Mouse (Mus musculus) thymus, adult 2 months (tissue): ENCODE results near the gene Cage1.

Experiments used
- CTCF ChIP-seq: fragments of 200-500 bp; IDR thresholded peaks from 2 replicates; pipeline ENCODE4 v1.5.1; 2012; ENCODE audit warnings: mild to moderate bottlenecking, control low read depth, low read length, moderate library complexity, borderline replicate concordance; ENCODE audit not compliant: control insufficient read depth, poor library complexity, insufficient read depth; ENCODE audit errors: extremely low read depth
- POLR2A ChIP-seq: fragments of 200-500 bp; IDR thresholded peaks from 2 replicates; pipeline ENCODE4 v1.6.1; 2012; ENCODE audit warnings: mild to moderate bottlenecking, low read length, control low read depth, moderate library complexity; ENCODE audit not compliant: control insufficient read depth, poor library complexity, insufficient read depth; ENCODE audit errors: extremely low read depth

GRCm38 (mm10) chr13:38079366-38079765 lies 42.5 kb upstream of the Cage1 start:
- no peak for TF ChIP-seq CTCF
- no peak for TF ChIP-seq POLR2A
